Mouse (Mus musculus): ENCODE data around the gene Pfkfb4. TPM values are rescaled to one million over a fixed set of nuclear protein-coding genes. Genes with fewer than 3 reads are reported as not detected.
A peak's percentile ranks its signal among the peaks of the same experiment; 100 is the strongest.

The Pfkfb4 gene
- total and polyA plus RNA-seq, 2 experiments: 1.0 to 1.4 TPM

DNA sequence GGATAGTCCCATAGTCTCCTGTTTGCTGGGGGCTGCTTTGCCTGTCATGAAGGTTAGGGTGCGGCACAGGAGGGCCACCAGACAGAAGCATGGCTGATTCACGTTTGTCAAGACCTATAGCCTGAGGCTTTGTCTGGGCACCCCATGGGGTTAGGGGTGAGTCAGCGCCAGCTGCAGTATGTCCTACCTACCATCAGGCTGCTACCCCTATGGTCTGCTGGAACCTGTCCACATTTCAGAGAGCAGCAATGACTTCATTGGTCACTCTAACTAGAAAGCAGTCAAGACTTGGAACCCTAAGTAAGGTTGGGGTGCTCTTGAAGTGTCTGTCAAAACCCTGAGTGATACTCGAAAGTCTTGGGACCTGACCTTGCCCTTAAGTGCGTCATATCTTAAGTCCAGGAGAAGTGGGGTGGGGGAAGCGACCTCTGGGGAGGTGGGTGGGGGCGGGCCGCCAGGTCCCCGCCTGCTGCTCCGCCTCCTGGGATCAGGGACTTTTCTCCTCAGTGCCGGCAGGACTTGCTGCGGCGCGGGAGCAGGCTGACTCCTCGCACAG lies 38.4 kb upstream of the Pfkfb4 start, which contains the start of gene Col7a1:
Gene Col7a1 (plus strand): TSS at position 506 of the 556 bp plus-strand sequence.
- WGBS: 16% methylated on average over 15 of the region's 15 CpGs
- no peak for DNase-seq (ENCODE audit: extremely low read depth, low read depth, low spot score)

DNA sequence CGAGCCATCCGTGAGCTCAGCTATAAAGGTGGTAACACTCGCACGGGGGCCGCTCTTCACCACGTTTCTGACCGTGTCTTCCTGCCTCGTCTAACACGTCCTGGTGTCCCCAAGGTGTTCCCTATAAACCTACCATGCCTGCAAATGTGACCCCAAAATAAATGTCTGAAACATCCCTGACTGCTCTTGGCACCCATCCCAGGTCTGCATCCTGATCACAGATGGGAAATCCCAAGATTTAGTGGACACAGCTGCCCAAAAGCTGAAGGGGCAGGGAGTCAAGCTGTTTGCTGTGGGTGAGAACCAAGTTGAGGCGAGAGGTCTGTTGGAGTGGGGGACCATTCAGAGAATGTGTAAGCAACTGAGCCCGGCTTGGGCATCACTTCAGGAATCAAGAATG lies 36.3 kb upstream of the Pfkfb4 start:
- TF ChIP-seq POLR2A (IDR thresholded peaks at IDR 0.05; ENCODE audit: extremely low read depth, insufficient read depth, low read length) (no peak), CTCF (IDR thresholded peaks at IDR 0.05; ENCODE audit: low read depth, low read length) (no peak)
- Histone ChIP-seq H3K4me1 (ENCODE audit: control insufficient read depth, insufficient read depth, low read length) (no peaks in the 10 kb centered on the region), H3K79me2 (ENCODE audit: control insufficient read depth, insufficient read depth, low read length) (no peaks in the 10 kb centered on the region), H3K36me3 (ENCODE audit: control insufficient read depth, insufficient read depth, low read length) (no peaks in the 10 kb centered on the region), H3K27ac (replicated peaks; ENCODE audit: insufficient read depth, low read depth, low read length) (no peak overlapping the region), H3K27me3 (ENCODE audit: control insufficient read depth, insufficient read depth, low read length) (no peaks in the 10 kb centered on the region), H3K4me3 (ENCODE audit: insufficient read depth, low read depth, low read length) (no peak overlapping the region), H3K9ac (ENCODE audit: low read depth, low read length) (no peak overlapping the region)
- WGBS: 90% methylated on average over 11 of the region's 11 CpGs
- no peak for DNase-seq (ENCODE audit: extremely low read depth, low read depth, low spot score)

More for the DNA sequence above, 38.4 kb upstream of the Pfkfb4 start, which contains the start of gene Col7a1:
- Histone ChIP-seq H3K4me1 (ENCODE audit: control insufficient read depth, insufficient read depth, low read length) (no peaks in the 10 kb centered on the region), H3K4me3 (ENCODE audit: insufficient read depth, low read depth, low read length) (no peak within 1 kb of the TSS), H3K27me3 (ENCODE audit: control insufficient read depth, insufficient read depth, low read length) (no peaks in the 10 kb centered on the region), H3K36me3 (ENCODE audit: control insufficient read depth, insufficient read depth, low read length) (peaks cover 12% of the 10 kb centered on the region; the same call in 1 of the 2 replicates), H3K27ac (replicated peaks; ENCODE audit: insufficient read depth, low read depth, low read length) (no peak within 1 kb of the TSS), H3K79me2 (ENCODE audit: control insufficient read depth, insufficient read depth, low read length) (no peaks in the 10 kb centered on the region), H3K9ac (ENCODE audit: low read depth, low read length) (no peak within 1 kb of the TSS)
- no peak for TF ChIP-seq CTCF (IDR thresholded peaks at IDR 0.05; ENCODE audit: low read depth, low read length)

DNA sequence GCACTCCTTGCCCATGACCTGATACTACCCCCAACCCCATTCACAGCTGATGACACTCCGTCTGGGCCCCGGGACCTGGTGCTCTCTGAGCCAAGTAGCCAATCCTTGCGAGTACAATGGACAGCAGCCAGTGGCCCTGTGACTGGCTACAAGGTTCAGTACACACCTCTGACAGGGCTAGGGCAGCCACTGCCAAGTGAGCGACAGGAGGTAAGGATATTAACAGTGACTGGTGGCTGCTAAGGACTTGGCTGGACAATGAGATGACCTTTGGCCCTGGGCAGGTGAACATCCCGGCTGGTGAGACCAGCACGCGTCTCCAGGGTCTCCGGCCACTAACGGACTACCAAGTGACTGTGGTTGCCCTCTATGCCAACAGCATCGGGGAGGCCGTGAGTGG lies 35.7 kb upstream of the Pfkfb4 start:
- H3K79me2 ChIP-seq (ENCODE audit: control insufficient read depth, insufficient read depth, low read length): no peaks in the 10 kb centered on the region
- H3K4me3 ChIP-seq (ENCODE audit: insufficient read depth, low read depth, low read length): no peak overlapping the region

DNA sequence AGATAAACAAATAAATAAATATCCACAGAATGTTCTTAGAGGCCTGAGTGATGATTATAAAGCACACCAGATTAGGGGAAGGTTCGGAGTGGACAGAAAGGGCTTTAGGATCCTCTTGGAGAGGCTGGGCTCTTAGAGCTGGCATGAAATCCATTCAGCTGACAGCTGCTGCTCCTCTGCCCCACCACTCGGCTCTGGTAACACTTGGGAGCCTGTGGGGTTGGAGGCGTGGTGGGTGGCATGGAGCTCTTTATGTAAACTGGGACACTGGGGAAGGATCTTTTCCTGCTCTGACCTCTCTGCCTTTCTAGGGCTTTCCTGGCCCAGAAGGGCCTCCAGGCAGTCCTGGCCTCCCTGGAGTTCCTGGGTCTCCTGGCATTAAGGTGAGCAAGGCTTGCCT lies 28.0 kb upstream of the Pfkfb4 start:
- no peaks in the 10 kb centered on the region for H3K27me3 ChIP-seq (ENCODE audit: control insufficient read depth, insufficient read depth, low read length)
- H3K27ac ChIP-seq (replicated peaks; ENCODE audit: insufficient read depth, low read depth, low read length): no peak overlapping the region
- WGBS: 88% methylated on average over 3 of the region's 3 CpGs
- H3K36me3 ChIP-seq (ENCODE audit: control insufficient read depth, insufficient read depth, low read length): no peaks in the 10 kb centered on the region
- H3K4me3 ChIP-seq (ENCODE audit: insufficient read depth, low read depth, low read length): no peak overlapping the region
- no peak overlapping the region for H3K9ac ChIP-seq (ENCODE audit: low read depth, low read length)
- TF ChIP-seq POLR2A (IDR thresholded peaks at IDR 0.05; ENCODE audit: extremely low read depth, insufficient read depth, low read length) (no peak), CTCF (IDR thresholded peaks at IDR 0.05; ENCODE audit: low read depth, low read length) (no peak)
- no peak for DNase-seq (ENCODE audit: extremely low read depth, low read depth, low spot score)
- no peaks in the 10 kb centered on the region for H3K79me2 ChIP-seq (ENCODE audit: control insufficient read depth, insufficient read depth, low read length)
- H3K4me1 ChIP-seq (ENCODE audit: control insufficient read depth, insufficient read depth, low read length): no peaks in the 10 kb centered on the region

More for the DNA sequence above, 35.7 kb upstream of the Pfkfb4 start:
- peak; percentile 49 for DNase-seq (ENCODE audit: extremely low read depth, low read depth, low spot score)
- 69% methylated on average over 11 of the region's 11 CpGs for WGBS
- H3K27ac ChIP-seq (replicated peaks; ENCODE audit: insufficient read depth, low read depth, low read length): no peak overlapping the region
- H3K9ac ChIP-seq (ENCODE audit: low read depth, low read length): no peak overlapping the region
- H3K4me1 ChIP-seq (ENCODE audit: control insufficient read depth, insufficient read depth, low read length): no peaks in the 10 kb centered on the region
- no peaks in the 10 kb centered on the region for H3K27me3 ChIP-seq (ENCODE audit: control insufficient read depth, insufficient read depth, low read length)
- TF ChIP-seq POLR2A (IDR thresholded peaks at IDR 0.05; ENCODE audit: extremely low read depth, insufficient read depth, low read length): no peak
- no peaks in the 10 kb centered on the region for H3K36me3 ChIP-seq (ENCODE audit: control insufficient read depth, insufficient read depth, low read length)

DNA sequence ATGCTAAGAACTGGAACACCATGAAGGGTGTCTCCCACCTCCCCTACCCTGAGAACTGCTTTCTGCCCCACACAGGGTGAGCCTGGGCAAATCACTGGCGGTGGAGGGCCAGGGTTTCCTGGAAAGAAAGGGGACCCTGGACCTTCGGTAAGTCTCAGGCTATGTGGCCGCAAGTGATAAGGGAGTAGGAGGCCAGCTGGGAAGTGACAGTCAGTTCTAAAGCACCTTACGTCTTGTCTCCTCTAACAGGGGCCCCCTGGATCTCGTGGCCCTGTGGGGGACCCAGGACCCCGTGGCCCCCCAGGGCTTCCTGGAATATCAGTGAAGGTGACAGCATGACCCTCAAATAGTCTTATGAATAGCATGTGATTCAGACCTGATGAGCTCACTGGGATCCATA lies 27.2 kb upstream of the Pfkfb4 start:
- Histone ChIP-seq H3K4me1 (ENCODE audit: control insufficient read depth, insufficient read depth, low read length) (no peaks in the 10 kb centered on the region), H3K36me3 (ENCODE audit: control insufficient read depth, insufficient read depth, low read length) (no peaks in the 10 kb centered on the region), H3K79me2 (ENCODE audit: control insufficient read depth, insufficient read depth, low read length) (no peaks in the 10 kb centered on the region), H3K9ac (ENCODE audit: low read depth, low read length) (no peak overlapping the region), H3K27me3 (ENCODE audit: control insufficient read depth, insufficient read depth, low read length) (no peaks in the 10 kb centered on the region), H3K4me3 (ENCODE audit: insufficient read depth, low read depth, low read length) (no peak overlapping the region), H3K27ac (replicated peaks; ENCODE audit: insufficient read depth, low read depth, low read length) (no peak overlapping the region)
- TF ChIP-seq POLR2A (IDR thresholded peaks at IDR 0.05; ENCODE audit: extremely low read depth, insufficient read depth, low read length) (no peak), CTCF (IDR thresholded peaks at IDR 0.05; ENCODE audit: low read depth, low read length) (no peak)
- DNase-seq (ENCODE audit: extremely low read depth, low read depth, low spot score): no peak
- 84% methylated on average over 6 of the region's 6 CpGs for WGBS

DNA sequence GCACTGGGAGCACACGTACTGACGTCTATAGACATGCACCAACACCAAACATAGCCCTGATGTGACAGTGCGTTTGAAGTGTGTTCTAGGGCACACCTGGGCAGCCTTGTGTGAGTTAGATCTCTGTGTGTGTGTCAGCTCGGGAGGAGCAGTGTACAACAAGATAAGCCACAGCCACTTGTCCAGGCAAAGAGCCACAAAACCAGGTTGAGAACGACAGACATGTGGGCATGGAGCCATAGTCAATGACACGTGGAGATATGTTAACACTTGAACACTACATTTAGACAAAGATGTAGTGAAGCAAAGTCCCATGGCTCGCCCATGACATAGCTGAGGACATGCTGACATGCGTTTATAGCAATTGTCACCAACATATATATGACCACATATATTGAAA lies 21.0 kb upstream of the Pfkfb4 start:
- DNase-seq (ENCODE audit: extremely low read depth, low read depth, low spot score): no peak
- Histone ChIP-seq H3K4me3 (ENCODE audit: insufficient read depth, low read depth, low read length) (no peak overlapping the region), H3K36me3 (ENCODE audit: control insufficient read depth, insufficient read depth, low read length) (no peaks in the 10 kb centered on the region), H3K4me1 (ENCODE audit: control insufficient read depth, insufficient read depth, low read length) (no peaks in the 10 kb centered on the region), H3K9ac (ENCODE audit: low read depth, low read length) (no peak overlapping the region), H3K27me3 (ENCODE audit: control insufficient read depth, insufficient read depth, low read length) (no peaks in the 10 kb centered on the region), H3K27ac (replicated peaks; ENCODE audit: insufficient read depth, low read depth, low read length) (no peak overlapping the region), H3K79me2 (ENCODE audit: control insufficient read depth, insufficient read depth, low read length) (no peaks in the 10 kb centered on the region)
- TF ChIP-seq POLR2A (IDR thresholded peaks at IDR 0.05; ENCODE audit: extremely low read depth, insufficient read depth, low read length) (no peak), CTCF (IDR thresholded peaks at IDR 0.05; ENCODE audit: low read depth, low read length) (no peak)
- 72% methylated on average over 8 of the region's 8 CpGs for WGBS

All from liver, adult 2 months (tissue).